Mouse (Mus musculus) stomach, postnatal 0 days (tissue): ENCODE data around the gene Fbrsl1. TPM values are rescaled to one million over a fixed set of nuclear protein-coding genes. Genes with fewer than 3 reads are reported as not detected.
A peak's percentile ranks its signal among the peaks of the same experiment; 100 is the strongest.

Source experiments
- ATAC-seq: fragments of 200-750 bp; cut with Nextera tagmentation; 2 replicates; pipeline ENCODE4 v1.8.0; 2017; ENCODE audit not compliant: low FRiP score, low TSS enrichment
- DNase-seq: peaks from one replicate; pipeline ENCODE4 v3.0.0-alpha.2; 2016; ENCODE audit warnings: low spot score
- H3K27ac ChIP-seq: fragments of 300-500 bp; sonication (generic); replicated peaks from 2 replicates; pipeline ENCODE4 v1.5.1; 2014; ENCODE audit warnings: mild to moderate bottlenecking, control low read depth
- H3K27me3 ChIP-seq: fragments of 300-500 bp; sonication (generic); 2 replicates; pipeline ENCODE4 v1.6.1; 2014; ENCODE audit warnings: low read length; ENCODE audit not compliant: control insufficient read depth, insufficient read depth
- H3K36me3 ChIP-seq: fragments of 300-500 bp; sonication (generic); 2 replicates; pipeline ENCODE4 v1.6.1; 2014; ENCODE audit warnings: low read length, mixed read lengths; ENCODE audit not compliant: control insufficient read depth, insufficient read depth
- H3K4me1 ChIP-seq: fragments of 300-500 bp; sonication (generic); replicated peaks from 2 replicates; pipeline ENCODE4 v1.6.1; 2014; ENCODE audit warnings: antibody characterized with exemption; ENCODE audit not compliant: control insufficient read depth, insufficient read depth
- H3K4me2 ChIP-seq: fragments of 300-500 bp; sonication (generic); replicated peaks from 2 replicates; pipeline ENCODE4 v1.6.1; 2014; ENCODE audit warnings: low read depth, mild to moderate bottlenecking, control low read depth, moderate library complexity
- H3K4me3 ChIP-seq: fragments of 300-500 bp; sonication (generic); 2 replicates; pipeline ENCODE4 v1.5.1; 2014; ENCODE audit warnings: low read depth, low read length, control low read depth
- H3K9ac ChIP-seq: fragments of 300-500 bp; sonication (generic); 2 replicates; pipeline ENCODE4 v1.6.1; 2014; ENCODE audit warnings: mild to moderate bottlenecking, low read length, control low read depth, mixed read lengths
- H3K9me3 ChIP-seq: fragments of 300-500 bp; sonication (generic); 2 replicates; pipeline ENCODE4 v1.6.1; 2016; ENCODE audit warnings: low read length; ENCODE audit not compliant: control insufficient read depth
- CTCF ChIP-seq: IDR thresholded peaks from 2 replicates; pipeline ENCODE4 v1.5.1; 2016; ENCODE audit warnings: antibody characterized with exemption, low read depth, mild to moderate bottlenecking, moderate library complexity
- EP300 ChIP-seq: optimal IDR thresholded peaks from 2 replicates; pipeline ENCODE3; 2016; ENCODE audit warnings: antibody characterized with exemption
- WGBS: fragments of 180-500 bp; shearing (Covaris S2); extraction: QIAGEN DNeasy Blood & Tissue Kit; methylation state at CpG from one replicate; pipeline ENCODE4 v1.1.7; 2014; 5-methylcytosine and 5-hydroxymethylcytosine counted together
- polyA plus RNA-seq: library from polyadenylated mRNA; unstranded; fragments of >200 nt; fragmentation: Nextera tagmentation; extraction: Ambion mirVana; gene quantifications from 2 replicates; pipeline ENCODE4 v1.2.1, GENCODE M21; 2015

Fbrsl1 gene
- polyA plus RNA-seq, 1 experiment from 2014 or later, result 6.2 TPM

DNA sequence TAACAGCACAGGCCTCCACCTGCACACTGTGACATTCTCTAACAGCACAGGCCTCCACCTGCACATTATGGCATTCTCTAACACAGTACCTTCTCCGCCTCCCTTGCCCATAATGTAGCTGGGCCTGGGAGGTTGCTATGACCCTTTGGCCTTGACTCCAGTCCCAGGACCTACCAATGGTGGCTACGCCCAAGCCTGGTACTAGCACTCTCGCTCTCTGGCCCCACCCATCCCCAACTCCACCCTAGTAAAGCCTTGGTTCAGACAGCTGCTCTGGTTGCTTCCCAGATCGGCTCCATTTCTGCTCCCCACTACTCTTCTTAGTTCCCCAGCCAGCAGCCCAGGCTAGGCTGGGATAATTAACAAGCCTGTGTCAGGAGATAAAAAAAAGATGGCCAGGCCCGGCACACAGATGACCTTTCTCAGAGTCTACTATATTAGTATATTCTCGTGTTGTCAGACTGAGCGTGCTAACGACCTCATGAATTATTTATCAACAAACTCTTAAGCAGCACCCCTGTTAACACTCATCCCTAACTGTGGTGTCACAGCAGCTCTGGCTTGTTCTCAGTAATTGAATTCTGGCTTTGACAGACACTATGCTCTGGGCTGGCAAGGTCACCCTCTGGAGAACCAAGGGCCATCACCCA is 42.1 kb downstream of the Fbrsl1 start:
- H3K27me3 ChIP-seq, result no peaks in the 10 kb centered on the region
- H3K4me2 ChIP-seq, result no peak overlapping the region
- no peaks in the 10 kb centered on the region; the same call in 1 of the 2 replicates for H3K4me1 ChIP-seq
- WGBS, result 53% methylated on average over 8 of the region's 8 CpGs
- no peaks in the 10 kb centered on the region for H3K36me3 ChIP-seq
- TF ChIP-seq CTCF, result no peak
- TF ChIP-seq EP300, result no peak
- ATAC-seq, result peak; percentile 88
- H3K9me3 ChIP-seq, result no peaks in the 10 kb centered on the region
- 0 out of 2 replicates have a peak overlapping the region, but pooled peaks have one; percentile 13 for H3K27ac ChIP-seq
- DNase-seq, result peak; percentile 61
- H3K9ac ChIP-seq, result no peak overlapping the region
- no peak overlapping the region for H3K4me3 ChIP-seq

DNA sequence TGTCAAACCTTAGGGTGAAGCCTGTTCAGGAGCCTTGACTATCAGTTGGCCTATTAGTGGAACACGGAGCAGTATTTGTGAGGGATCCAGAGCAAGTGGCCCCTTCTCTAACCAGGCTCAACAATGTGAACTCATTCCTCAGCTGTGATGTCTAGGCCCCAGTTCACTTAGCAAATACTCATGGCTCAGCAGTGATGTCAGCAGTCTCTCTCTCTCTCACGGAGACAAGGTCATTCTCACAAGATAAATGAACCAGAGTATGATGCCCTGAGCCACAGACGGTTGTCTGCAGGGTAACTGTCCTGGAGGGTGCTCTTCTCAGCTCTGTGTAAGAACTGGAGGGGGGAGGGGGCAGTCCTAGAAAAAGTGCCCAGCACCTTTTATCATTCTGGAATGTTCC is 44.4 kb downstream of the Fbrsl1 start:
- no peaks in the 10 kb centered on the region for H3K9me3 ChIP-seq
- ATAC-seq (no peak), DNase-seq (no peak)
- TF ChIP-seq EP300 (no peak), CTCF (no peak)
- no peak overlapping the region for H3K4me2 ChIP-seq
- no peak overlapping the region for H3K9ac ChIP-seq
- no peak overlapping the region for H3K4me3 ChIP-seq
- H3K4me1 ChIP-seq, result no peaks in the 10 kb centered on the region; the same call in 1 of the 2 replicates
- no peak overlapping the region for H3K27ac ChIP-seq
- 44% methylated on average over 3 of the region's 3 CpGs for WGBS
- no peaks in the 10 kb centered on the region for H3K36me3 ChIP-seq
- no peaks in the 10 kb centered on the region for H3K27me3 ChIP-seq

DNA sequence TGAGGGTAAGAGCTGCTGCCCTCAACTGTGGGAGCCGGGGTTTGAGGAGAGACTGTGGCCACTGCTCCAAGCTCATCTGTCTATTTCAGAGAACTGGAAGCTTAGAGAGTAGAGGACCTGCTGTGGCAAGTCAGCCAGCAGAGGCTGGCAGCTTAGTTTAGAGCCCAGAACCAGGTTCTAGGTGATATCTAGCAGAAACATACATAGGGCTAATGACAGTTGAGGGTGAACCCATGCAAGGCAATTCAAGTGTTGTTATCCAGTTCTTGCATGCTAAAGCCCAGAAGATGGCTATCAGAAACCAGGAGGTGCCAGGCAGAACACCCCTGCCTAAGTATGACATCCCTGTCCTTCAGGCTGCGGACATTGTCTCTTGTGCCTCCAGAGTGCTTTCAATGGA is 45.7 kb downstream of the Fbrsl1 start:
- Histone ChIP-seq H3K27ac (no peak overlapping the region), H3K9ac (no peak overlapping the region), H3K4me2 (no peak overlapping the region), H3K27me3 (no peaks in the 10 kb centered on the region), H3K4me1 (no peaks in the 10 kb centered on the region; the same call in 1 of the 2 replicates), H3K4me3 (no peak overlapping the region), H3K9me3 (no peaks in the 10 kb centered on the region), H3K36me3 (no peaks in the 10 kb centered on the region)
- 84% methylated on average over 2 of the region's 2 CpGs for WGBS
- no peak for TF ChIP-seq CTCF
- no peak for TF ChIP-seq EP300
- ATAC-seq (no peak), DNase-seq (no peak)

- H3K9me3 ChIP-seq, result no peaks in the 10 kb centered on the region
- 85% methylated on average over 8 of the region's 8 CpGs for WGBS
Measured at GRCm38 (mm10) chr5:110401101-110401500, 47.2 kb downstream of the Fbrsl1 start.

DNA sequence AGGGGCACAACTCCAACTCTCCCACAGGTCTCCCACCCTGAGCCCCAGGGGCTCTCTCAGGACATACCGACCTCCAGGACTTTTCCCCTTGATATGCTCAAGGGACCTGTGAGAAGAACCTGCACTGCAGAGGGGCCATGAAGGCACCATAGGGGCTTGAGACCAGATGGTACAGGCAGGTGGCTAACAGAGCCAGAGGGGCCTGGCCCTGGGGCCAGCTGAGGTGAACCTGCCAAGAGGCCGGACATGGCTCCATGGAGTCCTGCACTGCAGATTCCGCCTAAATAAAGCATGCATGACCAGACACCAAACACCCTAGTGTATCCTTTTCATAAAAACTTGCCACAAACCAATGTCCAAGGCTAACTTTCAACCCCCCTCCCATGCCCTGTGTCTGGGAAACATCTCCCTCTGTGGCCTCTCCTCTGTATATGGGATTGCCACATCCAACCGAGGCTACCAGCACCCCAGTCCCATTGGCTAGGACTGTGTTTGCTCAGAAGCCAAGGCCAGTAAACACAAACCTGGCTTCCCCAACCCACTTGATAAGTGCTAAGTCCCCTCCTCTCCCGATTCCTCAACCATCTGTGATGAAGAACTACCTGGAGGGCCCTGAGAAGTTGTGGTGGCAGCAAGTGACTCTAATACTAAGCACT is 53.2 kb downstream of the Fbrsl1 start:
- no peak overlapping the region for H3K9ac ChIP-seq
- H3K36me3 ChIP-seq, result no peaks in the 10 kb centered on the region
- no peaks in the 10 kb centered on the region for H3K4me1 ChIP-seq
- H3K27ac ChIP-seq, result no peak overlapping the region
- no peaks in the 10 kb centered on the region for H3K9me3 ChIP-seq
- no peak overlapping the region for H3K4me2 ChIP-seq
- ATAC-seq (no peak), DNase-seq (no peak)
- H3K4me3 ChIP-seq, result no peak overlapping the region
- WGBS, result 76% methylated on average over 5 of the region's 5 CpGs
- no peaks in the 10 kb centered on the region for H3K27me3 ChIP-seq
- TF ChIP-seq EP300 (no peak), CTCF (no peak)

More at GRCm38 (mm10) chr5:110401101-110401500, 47.2 kb downstream of the Fbrsl1 start:
- Histone ChIP-seq H3K4me1 (no peaks in the 10 kb centered on the region), H3K36me3 (no peaks in the 10 kb centered on the region), H3K27ac (no peak overlapping the region), H3K9ac (no peak overlapping the region), H3K27me3 (no peaks in the 10 kb centered on the region), H3K4me2 (no peak overlapping the region), H3K4me3 (no peak overlapping the region)
- ATAC-seq (no peak), DNase-seq (no peak)
- no peak for TF ChIP-seq CTCF
- TF ChIP-seq EP300, result no peak

DNA sequence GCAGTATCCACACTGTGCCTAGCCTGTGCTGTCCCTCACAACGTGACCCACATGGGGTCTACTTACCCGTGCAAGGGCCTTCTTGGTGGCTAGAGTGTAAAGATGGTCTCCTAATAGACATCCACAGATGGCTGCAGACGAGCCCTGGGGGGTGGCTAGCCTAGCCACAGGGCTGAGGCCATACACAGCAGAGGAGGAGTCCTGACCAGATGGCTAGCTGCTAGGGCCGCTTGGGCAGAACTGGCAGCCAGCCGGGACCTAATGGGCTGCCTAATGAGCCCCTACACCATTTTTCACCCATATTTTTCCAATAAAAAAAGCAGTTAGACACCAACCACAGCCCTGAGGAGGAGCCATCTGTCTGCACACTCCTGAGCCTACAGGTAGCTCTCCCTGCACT is 55.6 kb downstream of the Fbrsl1 start:
- H3K27me3 ChIP-seq, result no peaks in the 10 kb centered on the region
- H3K4me2 ChIP-seq, result no peak overlapping the region
- H3K4me1 ChIP-seq, result no peaks in the 10 kb centered on the region
- H3K9me3 ChIP-seq, result no peaks in the 10 kb centered on the region
- H3K27ac ChIP-seq, result no peak overlapping the region
- H3K9ac ChIP-seq, result no peak overlapping the region
- TF ChIP-seq EP300 (no peak), CTCF (no peak)
- DNase-seq (no peak), ATAC-seq (no peak)
- no peaks in the 10 kb centered on the region for H3K36me3 ChIP-seq
- 87% methylated on average over 5 of the region's 5 CpGs for WGBS
- no peak overlapping the region for H3K4me3 ChIP-seq
